Mouse (Mus musculus): ENCODE results near the gene Pcyt2.

Gene Pcyt2

GRCm38 (mm10) chr11:120632559-120633519, 15.1 kb upstream of the Pcyt2 start:
- peak; percentile 63 to 69 for DNase-seq

- no peak for DNase-seq
Measured at GRCm38 (mm10) chr11:120631726-120632448, 14.2 kb upstream of the Pcyt2 start.

- no peak for DNase-seq
Measured at GRCm38 (mm10) chr11:120630881-120631725, 13.4 kb upstream of the Pcyt2 start.

- no peak for DNase-seq
Measured at GRCm38 (mm10) chr11:120630401-120630871, 12.7 kb upstream of the Pcyt2 start.

- DNase-seq: no peak
Measured at GRCm38 (mm10) chr11:120629911-120630310, 12.2 kb upstream of the Pcyt2 start.

DNA sequence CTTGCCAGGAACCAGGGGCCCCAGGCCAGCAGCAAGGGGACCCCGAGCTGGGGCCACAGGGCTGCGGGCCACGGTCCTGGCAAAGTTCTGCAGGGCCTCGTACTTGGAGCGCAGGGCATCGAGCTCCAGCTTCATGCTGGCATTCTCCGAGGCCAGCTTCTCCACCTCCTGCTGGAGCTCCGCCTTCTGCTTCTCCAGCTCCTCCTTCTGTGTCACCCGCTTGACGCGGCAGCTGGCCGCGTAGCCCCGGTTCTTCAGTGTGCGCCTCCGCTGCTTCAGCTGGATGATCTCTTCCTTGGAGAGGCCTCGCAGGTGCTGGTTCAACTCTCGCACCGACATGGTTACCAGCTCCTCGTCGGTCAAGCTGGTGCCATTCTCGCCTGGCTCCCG, 11.6 kb upstream of the Pcyt2 start:
- no peak for DNase-seq

- DNase-seq: no peak
Measured at GRCm38 (mm10) chr11:120628601-120629340, 11.0 kb upstream of the Pcyt2 start.

- no peak for DNase-seq
Measured at GRCm38 (mm10) chr11:120627468-120628300, 9.9 kb upstream of the Pcyt2 start.

- no peak for DNase-seq
Measured at GRCm38 (mm10) chr11:120626785-120627467, 9.2 kb upstream of the Pcyt2 start.

GRCm38 (mm10) chr11:120625152-120625775, 7.5 kb upstream of the Pcyt2 start, which contains the start of gene Sirt7:
TSS of gene Sirt7 (minus strand) at chr11:120625240.
- no peak for DNase-seq

- DNase-seq: peak; percentile 89 to 90
Measured at GRCm38 (mm10) chr11:120624680-120625111, 7.0 kb upstream of the Pcyt2 start.

- DNase-seq: peak; percentile 69 to 77
Measured at GRCm38 (mm10) chr11:120623961-120624679, 6.4 kb upstream of the Pcyt2 start.

- DNase-seq: no peak
Measured at GRCm38 (mm10) chr11:120622805-120623204, 5.1 kb upstream of the Pcyt2 start.

- no peak for DNase-seq
Measured at GRCm38 (mm10) chr11:120620195-120620594, 2.5 kb upstream of the Pcyt2 start.

GRCm38 (mm10) chr11:120618619-120619535, 1.1 kb upstream of the Pcyt2 start:
- DNase-seq: no peak

DNA sequence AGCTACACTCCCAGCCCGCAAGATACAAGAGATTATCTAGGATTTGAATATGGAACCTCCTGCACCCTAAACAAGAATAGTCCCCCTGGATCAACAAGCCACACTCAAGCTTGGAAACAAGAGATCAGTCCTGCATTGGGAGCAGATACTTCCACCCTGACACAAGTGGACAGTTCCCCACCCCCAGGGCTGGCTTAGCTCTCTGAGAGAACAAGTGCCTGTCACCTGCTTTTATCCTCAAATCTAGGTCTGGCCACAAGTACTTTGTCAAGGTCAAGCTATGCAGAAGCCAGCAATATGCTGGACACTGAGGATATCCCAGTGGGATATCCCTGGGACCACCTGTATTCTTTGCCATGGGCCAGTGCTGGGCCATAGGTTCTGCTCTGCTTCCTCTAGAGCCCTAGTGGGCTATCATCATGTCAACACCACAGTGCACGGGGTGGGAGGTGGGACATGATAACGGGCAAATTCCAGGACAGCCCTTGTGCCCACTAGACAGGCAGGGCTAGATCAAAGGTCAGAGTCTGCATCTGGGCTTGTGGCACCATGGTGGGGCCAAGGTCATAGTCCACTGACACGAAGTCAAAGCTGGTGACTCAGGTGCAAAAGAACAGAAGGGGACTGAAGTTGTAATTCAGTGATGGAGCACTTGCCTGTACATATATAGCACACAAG, 980 bp downstream of the Pcyt2 start:
- DNase-seq: peak in 1 of 2 experiments; percentile 28

DNA sequence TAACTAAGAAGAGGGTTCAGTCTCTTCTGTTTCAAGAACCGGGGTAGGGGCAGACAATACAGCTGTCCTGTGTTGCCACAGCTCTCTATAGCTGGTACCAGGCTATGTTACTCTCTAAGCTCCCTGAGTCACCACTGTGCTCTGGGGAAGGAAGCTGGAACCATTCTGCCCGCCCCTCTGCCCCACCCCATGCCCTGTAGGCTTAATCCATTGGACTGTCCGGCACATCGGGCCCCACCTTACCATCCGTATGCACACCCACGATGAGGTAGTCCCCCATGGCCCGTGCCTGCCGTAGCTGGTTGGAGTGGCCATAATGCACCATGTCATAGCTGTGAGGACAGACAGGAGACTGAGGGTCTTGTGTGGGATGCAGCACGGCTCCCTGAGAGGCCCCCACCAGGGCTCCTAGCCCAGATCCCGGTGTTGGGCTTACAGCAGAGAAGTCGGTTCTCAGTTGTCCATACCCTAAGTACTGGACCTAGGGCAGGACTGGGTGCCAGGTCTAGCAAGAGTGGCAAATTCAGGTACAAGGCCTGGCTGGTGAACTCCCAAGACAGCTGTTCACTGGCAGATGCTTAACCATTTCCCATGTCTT, 2.0 kb downstream of the Pcyt2 start:
- no peak for DNase-seq
